Mouse (Mus musculus): ENCODE measurements around the gene Usp46. TPM values are rescaled to one million over a fixed set of nuclear protein-coding genes. Genes with fewer than 3 reads are reported as not detected.
"Not testable (repeated sequence)": the region's sequence is repeated elsewhere in the genome, so short reads cannot be mapped to it uniquely, and the experiment has no call there.

Gene Usp46
- polyA plus RNA-seq, 1 experiment from 2014 or later: 60.0 TPM

DNA sequence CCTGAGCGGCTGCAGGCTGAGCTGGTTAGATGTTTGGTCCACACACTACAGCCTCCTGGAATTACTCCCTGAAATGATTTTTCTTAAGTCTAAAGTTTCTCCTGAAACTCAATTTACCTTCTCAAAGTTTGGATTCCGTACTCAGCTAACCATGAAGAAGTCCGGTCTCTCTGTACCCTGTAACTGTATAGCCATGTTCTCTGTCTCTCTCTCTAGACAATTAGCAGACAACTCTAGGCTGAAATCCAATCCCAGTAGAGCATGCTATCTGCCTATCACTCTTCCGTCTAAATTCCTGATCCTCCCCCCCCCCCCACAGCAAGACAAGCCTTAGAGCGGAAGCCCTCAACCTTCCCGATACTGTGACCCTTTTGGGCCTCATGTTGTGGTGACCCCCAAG, 13.5 kb upstream of the Usp46 start:
- Histone ChIP-seq H3K4me3 (ENCODE audit: low read depth, low read length) (no peak overlapping the region), H3K36me3 (replicated peaks; ENCODE audit: control insufficient read depth, insufficient read depth, low read depth, low read length) (no peaks in the 10 kb centered on the region), H3K4me2 (ENCODE audit: low read depth, low read length) (no peak overlapping the region), H3K27me3 (ENCODE audit: control insufficient read depth, insufficient read depth, low read length) (no peaks in the 10 kb centered on the region), H3K4me1 (ENCODE audit: control insufficient read depth, insufficient read depth, low read length) (no peaks in the 10 kb centered on the region), H3K9ac (replicated peaks; ENCODE audit: low read length) (no peak overlapping the region), H3K9me3 (replicated peaks; ENCODE audit: control insufficient read depth, low read length) (no peaks in the 10 kb centered on the region), H3K27ac (replicated peaks; ENCODE audit: low read depth, low read length) (no peak overlapping the region)
- DNase-seq (ENCODE audit: low spot score) (no peak), ATAC-seq (replicated peaks; ENCODE audit: insufficient number of reproducible peaks, low FRiP score, low TSS enrichment, low read depth) (no peak)
- 83% methylated on average over 6 of the region's 6 CpGs for WGBS

GRCm38 (mm10) chr5:74078861-74079615, 10.8 kb upstream of the Usp46 start:
- no peak overlapping the region for H3K9ac ChIP-seq (replicated peaks; ENCODE audit: low read length)
- H3K4me3 ChIP-seq (ENCODE audit: low read depth, low read length): no peak overlapping the region
- 66% methylated on average over 11 of the region's 11 CpGs for WGBS
- ATAC-seq (replicated peaks; ENCODE audit: insufficient number of reproducible peaks, low FRiP score, low TSS enrichment, low read depth) (no peak), DNase-seq (ENCODE audit: low spot score) (no peak)
- H3K4me2 ChIP-seq (ENCODE audit: low read depth, low read length): no peak overlapping the region
- H3K27ac ChIP-seq (replicated peaks; ENCODE audit: low read depth, low read length): no peak overlapping the region
- H3K4me1 ChIP-seq (ENCODE audit: control insufficient read depth, insufficient read depth, low read length): no peaks in the 10 kb centered on the region
- no peaks in the 10 kb centered on the region for H3K27me3 ChIP-seq (ENCODE audit: control insufficient read depth, insufficient read depth, low read length)
- no peaks in the 10 kb centered on the region for H3K36me3 ChIP-seq (replicated peaks; ENCODE audit: control insufficient read depth, insufficient read depth, low read depth, low read length)
- no peaks in the 10 kb centered on the region for H3K9me3 ChIP-seq (replicated peaks; ENCODE audit: control insufficient read depth, low read length)

DNA sequence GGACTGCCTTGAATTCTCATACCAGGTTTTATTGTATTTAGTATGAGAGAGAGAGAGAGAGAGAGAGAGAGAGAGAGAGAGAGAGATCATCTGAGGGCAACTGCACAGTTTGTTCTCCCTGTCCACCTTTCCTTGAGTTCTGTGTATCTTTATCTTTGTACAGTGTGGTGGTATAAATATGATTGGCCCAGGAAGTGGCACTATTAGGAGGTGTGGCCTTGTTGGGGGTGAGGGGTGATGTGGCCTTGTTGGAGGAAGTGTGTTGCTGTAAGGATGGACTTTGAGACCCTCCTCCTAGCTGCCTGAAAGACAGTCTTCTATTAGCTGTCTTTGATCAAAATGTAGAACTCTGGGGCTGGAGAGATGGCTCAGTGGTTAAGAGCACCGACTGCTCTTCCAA, 10.2 kb upstream of the Usp46 start:
- Histone ChIP-seq H3K4me2 (ENCODE audit: low read depth, low read length) (no peak overlapping the region), H3K36me3 (replicated peaks; ENCODE audit: control insufficient read depth, insufficient read depth, low read depth, low read length) (no peaks in the 10 kb centered on the region), H3K4me3 (ENCODE audit: low read depth, low read length) (no peak overlapping the region), H3K27ac (replicated peaks; ENCODE audit: low read depth, low read length) (no peak overlapping the region), H3K27me3 (ENCODE audit: control insufficient read depth, insufficient read depth, low read length) (no peaks in the 10 kb centered on the region), H3K9me3 (replicated peaks; ENCODE audit: control insufficient read depth, low read length) (no peaks in the 10 kb centered on the region), H3K9ac (replicated peaks; ENCODE audit: low read length) (no peak overlapping the region), H3K4me1 (ENCODE audit: control insufficient read depth, insufficient read depth, low read length) (no peaks in the 10 kb centered on the region)
- WGBS: 85% methylated on average over 1 of the region's 1 CpGs
- ATAC-seq (replicated peaks; ENCODE audit: insufficient number of reproducible peaks, low FRiP score, low TSS enrichment, low read depth) (no peak), DNase-seq (ENCODE audit: low spot score) (no peak)

- Histone ChIP-seq H3K27me3 (ENCODE audit: control insufficient read depth, insufficient read depth, low read length) (no peaks in the 10 kb centered on the region), H3K4me1 (ENCODE audit: control insufficient read depth, insufficient read depth, low read length) (no peaks in the 10 kb centered on the region), H3K36me3 (replicated peaks; ENCODE audit: control insufficient read depth, insufficient read depth, low read depth, low read length) (no peaks in the 10 kb centered on the region), H3K27ac (replicated peaks; ENCODE audit: low read depth, low read length) (no peak overlapping the region), H3K4me2 (ENCODE audit: low read depth, low read length) (no peak overlapping the region), H3K9me3 (replicated peaks; ENCODE audit: control insufficient read depth, low read length) (no peaks in the 10 kb centered on the region), H3K4me3 (ENCODE audit: low read depth, low read length) (no peak overlapping the region), H3K9ac (replicated peaks; ENCODE audit: low read length) (no peak overlapping the region)
- 37% methylated on average over 8 of the region's 8 CpGs for WGBS
- no peak for ATAC-seq (replicated peaks; ENCODE audit: insufficient number of reproducible peaks, low FRiP score, low TSS enrichment, low read depth)
- no peak for DNase-seq (ENCODE audit: low spot score)
Measured at GRCm38 (mm10) chr5:74077959-74078358, 9.7 kb upstream of the Usp46 start.

- Histone ChIP-seq H3K4me3 (ENCODE audit: low read depth, low read length) (no peak overlapping the region), H3K27ac (replicated peaks; ENCODE audit: low read depth, low read length) (no peak overlapping the region), H3K4me1 (ENCODE audit: control insufficient read depth, insufficient read depth, low read length) (no peaks in the 10 kb centered on the region), H3K27me3 (ENCODE audit: control insufficient read depth, insufficient read depth, low read length) (no peaks in the 10 kb centered on the region), H3K9ac (replicated peaks; ENCODE audit: low read length) (no peak overlapping the region), H3K9me3 (replicated peaks; ENCODE audit: control insufficient read depth, low read length) (no peaks in the 10 kb centered on the region), H3K36me3 (replicated peaks; ENCODE audit: control insufficient read depth, insufficient read depth, low read depth, low read length) (no peaks in the 10 kb centered on the region), H3K4me2 (ENCODE audit: low read depth, low read length) (no peak overlapping the region)
- DNase-seq (ENCODE audit: low spot score): peak; percentile 48
- 2% methylated on average over 9 of the region's 9 CpGs for WGBS
- ATAC-seq (replicated peaks; ENCODE audit: insufficient number of reproducible peaks, low FRiP score, low TSS enrichment, low read depth): no peak
Measured at GRCm38 (mm10) chr5:74076759-74077158, 8.5 kb upstream of the Usp46 start.

- H3K4me3 ChIP-seq (ENCODE audit: low read depth, low read length); H3K9me3 ChIP-seq (replicated peaks; ENCODE audit: control insufficient read depth, low read length); H3K36me3 ChIP-seq (replicated peaks; ENCODE audit: control insufficient read depth, insufficient read depth, low read depth, low read length); H3K4me2 ChIP-seq (ENCODE audit: low read depth, low read length); H3K4me1 ChIP-seq (ENCODE audit: control insufficient read depth, insufficient read depth, low read length); DNase-seq (ENCODE audit: low spot score); H3K9ac ChIP-seq (replicated peaks; ENCODE audit: low read length); H3K27ac ChIP-seq (replicated peaks; ENCODE audit: low read depth, low read length); ATAC-seq (replicated peaks; ENCODE audit: insufficient number of reproducible peaks, low FRiP score, low TSS enrichment, low read depth); H3K27me3 ChIP-seq (ENCODE audit: control insufficient read depth, insufficient read depth, low read length): not testable (repeated sequence)
- WGBS: 87% methylated on average over 5 of the region's 5 CpGs
Measured at GRCm38 (mm10) chr5:74070564-74070963, 2.3 kb upstream of the Usp46 start.

GRCm38 (mm10) chr5:74068714-74069321, 587 bp upstream of the Usp46 start:
- WGBS: 3% methylated on average over 18 of the region's 18 CpGs
- 0 out of 2 replicates have a peak, but pooled peaks cover 2% of the 10 kb centered on the region for H3K4me1 ChIP-seq (ENCODE audit: control insufficient read depth, insufficient read depth, low read length)
- H3K9me3 ChIP-seq (replicated peaks; ENCODE audit: control insufficient read depth, low read length): no peaks in the 10 kb centered on the region
- H3K9ac ChIP-seq (replicated peaks; ENCODE audit: low read length): peak overlapping the region; percentile 69
- H3K4me2 ChIP-seq (ENCODE audit: low read depth, low read length): peak overlapping the region; percentile 53
- H3K27me3 ChIP-seq (ENCODE audit: control insufficient read depth, insufficient read depth, low read length): no peaks in the 10 kb centered on the region
- peak overlapping the region; percentile 94 for H3K27ac ChIP-seq (replicated peaks; ENCODE audit: low read depth, low read length)
- H3K36me3 ChIP-seq (replicated peaks; ENCODE audit: control insufficient read depth, insufficient read depth, low read depth, low read length): no peaks in the 10 kb centered on the region
- peak; percentile 49 for ATAC-seq (replicated peaks; ENCODE audit: insufficient number of reproducible peaks, low FRiP score, low TSS enrichment, low read depth)
- peak; percentile 86 for DNase-seq (ENCODE audit: low spot score)
- H3K4me3 ChIP-seq (ENCODE audit: low read depth, low read length): peak overlapping the region; percentile 90

GRCm38 (mm10) chr5:74067346-74067745, 885 bp downstream of the Usp46 start:
- Histone ChIP-seq H3K4me1 (ENCODE audit: control insufficient read depth, insufficient read depth, low read length) (0 out of 2 replicates have a peak, but pooled peaks cover 2% of the 10 kb centered on the region), H3K27ac (replicated peaks; ENCODE audit: low read depth, low read length) (peak overlapping the region; percentile 94; the same call in 1 of the 2 replicates), H3K27me3 (ENCODE audit: control insufficient read depth, insufficient read depth, low read length) (no peaks in the 10 kb centered on the region), H3K4me3 (ENCODE audit: low read depth, low read length) (peak overlapping the region; percentile 90), H3K4me2 (ENCODE audit: low read depth, low read length) (peak overlapping the region; percentile 53), H3K9me3 (replicated peaks; ENCODE audit: control insufficient read depth, low read length) (no peaks in the 10 kb centered on the region), H3K36me3 (replicated peaks; ENCODE audit: control insufficient read depth, insufficient read depth, low read depth, low read length) (no peaks in the 10 kb centered on the region), H3K9ac (replicated peaks; ENCODE audit: low read length) (peak overlapping the region; percentile 69)
- DNase-seq (ENCODE audit: low spot score): no peak
- no peak for ATAC-seq (replicated peaks; ENCODE audit: insufficient number of reproducible peaks, low FRiP score, low TSS enrichment, low read depth)
- 4% methylated on average over 4 of the region's 4 CpGs for WGBS

Data from embryonic facial prominence, embryonic 11.5 days (tissue).